Comparison of ENCODE assay signal across 8 mouse cellular contexts in genomic region chr5:43360298-43360697, GRCm38 (mm10).
DNase-seq lines count a peak whose midpoint lies in the region; ATAC-seq lines count a peak whose summit lies in the region.
"Had no signal": no experiment of that assay in that cellular context is flagged by ENCODE, and none has a peak within 500 bp of the region (broad histone marks: within the 10 kb centered on the region; RNA-seq: fewer than 3 reads in every experiment).

No protein-coding gene starts in this region.

- H3K27ac ChIP-seq in embryonic facial prominence, embryonic 11.5 days (replicated peaks; ENCODE audit: low read depth, low read length): no peak overlapping the region

- 35% methylated on average over 3 of the region's 3 CpGs for WGBS in embryonic facial prominence, embryonic 11.5 days

- H3K9ac ChIP-seq in embryonic facial prominence, embryonic 11.5 days (replicated peaks; ENCODE audit: low read length): no peak overlapping the region

- H3K27me3 ChIP-seq in embryonic facial prominence, embryonic 11.5 days (ENCODE audit: control insufficient read depth, insufficient read depth, low read length): no peaks in the 10 kb centered on the region

- no peaks in the 10 kb centered on the region for H3K36me3 ChIP-seq in embryonic facial prominence, embryonic 11.5 days (replicated peaks; ENCODE audit: control insufficient read depth, insufficient read depth, low read depth, low read length)

- ATAC-seq in embryonic facial prominence, embryonic 11.5 days (replicated peaks; ENCODE audit: insufficient number of reproducible peaks, low FRiP score, low TSS enrichment, low read depth): no peak
- 0 out of 2 replicates have a peak, but pooled peaks have one; percentile 48 for ATAC-seq in megakaryocyte-erythroid progenitor cell, adult 5-6 weeks (replicated peaks; ENCODE audit: low FRiP score, low TSS enrichment, poor library complexity, severe bottlenecking)

- H3K4me1 ChIP-seq in embryonic facial prominence, embryonic 11.5 days (ENCODE audit: control insufficient read depth, insufficient read depth, low read length): no peaks in the 10 kb centered on the region

- H3K4me2 ChIP-seq in embryonic facial prominence, embryonic 11.5 days (ENCODE audit: low read depth, low read length): no peak overlapping the region

- no peak overlapping the region for H3K4me3 ChIP-seq in embryonic facial prominence, embryonic 11.5 days (ENCODE audit: low read depth, low read length)
- H3K4me3 ChIP-seq: erythroblast, embryonic 14.5 days had no signal

- DNase-seq in kidney, postnatal 10 days: peak; percentile 53
- no peak for DNase-seq in kidney, adult 11 months
- DNase-seq in ES-CJ7 (ENCODE audit: low read depth, low spot score) (peak; percentile 46), NIH3T3 (ENCODE audit: low read depth) (peak; percentile 80)
- peak; percentile 72 for DNase-seq in embryonic facial prominence, embryonic 11.5 days (ENCODE audit: low spot score)
- DNase-seq in frontal cortex, postnatal 10 days (ENCODE audit: low spot score in 2 of 2): no peak

- H3K9me3 ChIP-seq in embryonic facial prominence, embryonic 11.5 days (replicated peaks; ENCODE audit: control insufficient read depth, low read length): no peaks in the 10 kb centered on the region

Comparison
In these comparisons a context has a peak if more than half of its experiments do, and no peak if none do; other contexts are left out.
1. DNase-seq: peak in kidney, postnatal 10 days (single experiment), ES-CJ7 (single experiment), NIH3T3 (single experiment) and embryonic facial prominence, embryonic 11.5 days (single experiment); none in kidney, adult 11 months (single experiment) and frontal cortex, postnatal 10 days (0 of 2).